Mouse (Mus musculus): ENCODE measurements at regions not wholly inside any gene's neighbourhood (a gene's known extent, or its start where the extent isn't known, plus 50 kb on each side); places are given as distances from the start of the nearest gene placed in this dataset.

GRCm38 (mm10) chr12:10078341-10078740, 291.4 kb upstream of the Nt5c1b start:
- POLR2A ChIA-PET = no interaction called here
- CTCF ChIA-PET = no interaction called here
- DNase-seq (ENCODE audit: low read depth, low spot score) (no peak), ATAC-seq (no peak)
- in situ Hi-C loops (cut with MboI; ENCODE audit: low pct_unique_long_range_greater_than_20kb) = no loop called here
- TF ChIP-seq CTCF (IDR thresholded peaks at IDR 0.05) = no peak
- H3K27me3 ChIP-seq = no peaks in the 10 kb centered on the region

GRCm38 (mm10) chr12:10079482-10079881, 290.3 kb upstream of the Nt5c1b start:
- ATAC-seq (no peak), DNase-seq (ENCODE audit: low read depth, low spot score) (no peak)
- H3K27me3 ChIP-seq = no peaks in the 10 kb centered on the region
- CTCF ChIA-PET = no interaction called here
- POLR2A ChIA-PET = no interaction called here
- TF ChIP-seq CTCF (IDR thresholded peaks at IDR 0.05) = no peak
- in situ Hi-C loops (cut with MboI; ENCODE audit: low pct_unique_long_range_greater_than_20kb) = no loop called here

GRCm38 (mm10) chr12:10112874-10113453, 256.8 kb upstream of the Nt5c1b start:
- in situ Hi-C loops (cut with MboI; ENCODE audit: low pct_unique_long_range_greater_than_20kb) = no loop called here
- CTCF ChIA-PET = interaction anchor here (1.1 to 2.4 kb wide), 2 partner anchors 10 to 14 kb away, joined by 3 to 7 read pairs; no protein-coding TSS in a partner anchor
- DNase-seq (ENCODE audit: low read depth, low spot score) = no peak
- TF ChIP-seq CTCF (IDR thresholded peaks at IDR 0.05) = no peak
- POLR2A ChIA-PET = no interaction called here
- no peaks in the 10 kb centered on the region for H3K27me3 ChIP-seq
- no peak for ATAC-seq

GRCm38 (mm10) chr12:10122102-10122501, 247.7 kb upstream of the Nt5c1b start:
- ChIA-PET POLR2A (no interaction called here), CTCF (no interaction called here)
- no peak for TF ChIP-seq CTCF (IDR thresholded peaks at IDR 0.05)
- no peaks in the 10 kb centered on the region for H3K27me3 ChIP-seq
- ATAC-seq (no peak), DNase-seq (ENCODE audit: low read depth, low spot score) (no peak)
- in situ Hi-C loops (cut with MboI; ENCODE audit: low pct_unique_long_range_greater_than_20kb) = no loop called here

- ATAC-seq (no peak), DNase-seq (ENCODE audit: low read depth, low spot score) (no peak)
- POLR2A ChIA-PET = no interaction called here
- in situ Hi-C loops (cut with MboI; ENCODE audit: low pct_unique_long_range_greater_than_20kb) = no loop called here
- TF ChIP-seq CTCF (IDR thresholded peaks at IDR 0.05) = no peak
- CTCF ChIA-PET = interaction anchor here (1.1 kb wide), 1 partner anchor 9 kb away, joined by 3 read pairs; no protein-coding TSS in a partner anchor
- no peaks in the 10 kb centered on the region for H3K27me3 ChIP-seq
These were observed 241.7 kb upstream of the Nt5c1b start for GRCm38 (mm10) chr12:10127995-10128573.

- ATAC-seq = no peak
These were observed 235.6 kb upstream of the Nt5c1b start for GRCm38 (mm10) chr12:10134141-10134540.

GRCm38 (mm10) chr12:10135915-10136314, 233.9 kb upstream of the Nt5c1b start:
- in situ Hi-C loops (cut with MboI; ENCODE audit: low pct_unique_long_range_greater_than_20kb) = loop anchor here (10.0 kb wide), 3 partner anchors 161 to 551 kb away; no protein-coding TSS in a partner anchor
- ATAC-seq (peak; percentile 94), DNase-seq (ENCODE audit: low read depth, low spot score) (peak; percentile 86)
- POLR2A ChIA-PET = no interaction called here
- no peak for TF ChIP-seq CTCF (IDR thresholded peaks at IDR 0.05)
- CTCF ChIA-PET = no interaction called here
- H3K27me3 ChIP-seq = no peaks in the 10 kb centered on the region

More at GRCm38 (mm10) chr12:10134141-10134540, 235.6 kb upstream of the Nt5c1b start:
- CTCF ChIA-PET = interaction anchor here (1.2 kb wide), 1 partner anchor 89 kb away, joined by 4 read pairs; no protein-coding TSS in a partner anchor
- in situ Hi-C loops (cut with MboI; ENCODE audit: low pct_unique_long_range_greater_than_20kb) = loop anchor here (10.0 kb wide), 3 partner anchors 159 to 549 kb away; no protein-coding TSS in a partner anchor
- TF ChIP-seq CTCF (IDR thresholded peaks at IDR 0.05) = no peak
- POLR2A ChIA-PET = no interaction called here
- no peaks in the 10 kb centered on the region for H3K27me3 ChIP-seq
- no peak for DNase-seq (ENCODE audit: low read depth, low spot score)

- CTCF ChIA-PET = no interaction called here
- ATAC-seq (no peak), DNase-seq (ENCODE audit: low read depth, low spot score) (no peak)
- TF ChIP-seq CTCF (IDR thresholded peaks at IDR 0.05) = no peak
- POLR2A ChIA-PET = interaction anchor here (0.5 to 0.6 kb wide), 2 partner anchors 60 to 99 kb away, joined by 3 to 4 read pairs; no protein-coding TSS in a partner anchor
- no peaks in the 10 kb centered on the region for H3K27me3 ChIP-seq
- in situ Hi-C loops (cut with MboI; ENCODE audit: low pct_unique_long_range_greater_than_20kb) = no loop called here
These were observed 229.6 kb upstream of the Nt5c1b start for GRCm38 (mm10) chr12:10140131-10140530.

- in situ Hi-C loops (cut with MboI; ENCODE audit: low pct_unique_long_range_greater_than_20kb) = no loop called here
- TF ChIP-seq CTCF (IDR thresholded peaks at IDR 0.05) = no peak
- CTCF ChIA-PET = interaction anchor here (1.4 kb wide), 2 partner anchors 12 to 16 kb away, joined by 3 read pairs; no protein-coding TSS in a partner anchor
- ATAC-seq = no peak
- POLR2A ChIA-PET = no interaction called here
- H3K27me3 ChIP-seq = no peaks in the 10 kb centered on the region
- DNase-seq (ENCODE audit: low read depth, low spot score) = no peak
These were observed 208.9 kb upstream of the Nt5c1b start for GRCm38 (mm10) chr12:10160837-10161236.

GRCm38 (mm10) chr12:10168042-10168441, 201.7 kb upstream of the Nt5c1b start:
- TF ChIP-seq CTCF (IDR thresholded peaks at IDR 0.05) = no peak
- H3K27me3 ChIP-seq = no peaks in the 10 kb centered on the region
- no peak for DNase-seq (ENCODE audit: low read depth, low spot score)
- ChIA-PET CTCF (no interaction called here), POLR2A (no interaction called here)
- in situ Hi-C loops (cut with MboI; ENCODE audit: low pct_unique_long_range_greater_than_20kb) = no loop called here
- no peak for ATAC-seq

- in situ Hi-C loops (cut with MboI; ENCODE audit: low pct_unique_long_range_greater_than_20kb) = no loop called here
- POLR2A ChIA-PET = no interaction called here
- CTCF ChIA-PET = no interaction called here
- no peak for TF ChIP-seq CTCF (IDR thresholded peaks at IDR 0.05)
- H3K27me3 ChIP-seq = no peaks in the 10 kb centered on the region
- DNase-seq (ENCODE audit: low read depth, low spot score) = no peak
- ATAC-seq = no peak
These were observed 201.2 kb upstream of the Nt5c1b start for GRCm38 (mm10) chr12:10168581-10168980.
